Mouse (Mus musculus) thymus, adult 2 months (tissue): Measurements from ENCODE around the gene Lmo4. TPM values are rescaled to one million over a fixed set of nuclear protein-coding genes. Genes with fewer than 3 reads are reported as not detected.

Experiments used
- DNase-seq: peaks from one replicate; pipeline ENCODE4 v3.0.0; 2021
- H3K27ac ChIP-seq: fragments of 200-500 bp; 2 replicates; pipeline ENCODE4 v1.5.1; 2012; ENCODE audit warnings: low read length, control low read depth; ENCODE audit not compliant: control insufficient read depth, insufficient read depth
- H3K27me3 ChIP-seq: fragments of 200-500 bp; 2 replicates; pipeline ENCODE4 v1.6.1; 2012; ENCODE audit warnings: mild to moderate bottlenecking, low read length, moderate library complexity, mixed read lengths; ENCODE audit not compliant: control insufficient read depth, insufficient read depth
- H3K36me3 ChIP-seq: fragments of 200-500 bp; 2 replicates; pipeline ENCODE4 v1.6.1; 2012; ENCODE audit warnings: mild to moderate bottlenecking, low read length, moderate library complexity; ENCODE audit not compliant: control insufficient read depth, insufficient read depth
- H3K4me1 ChIP-seq: fragments of 200-500 bp; replicated peaks from 2 replicates; pipeline ENCODE4 v1.6.1; 2012; ENCODE audit warnings: low read length; ENCODE audit not compliant: control insufficient read depth, insufficient read depth
- H3K4me3 ChIP-seq: fragments of 200-500 bp; 2 replicates; pipeline ENCODE4 v1.5.1; 2012; ENCODE audit warnings: mild to moderate bottlenecking, low read length, control low read depth, moderate library complexity; ENCODE audit not compliant: control insufficient read depth, insufficient read depth
- CTCF ChIP-seq: fragments of 200-500 bp; IDR thresholded peaks from 2 replicates; pipeline ENCODE4 v1.5.1; 2012; ENCODE audit warnings: mild to moderate bottlenecking, control low read depth, low read length, moderate library complexity, borderline replicate concordance; ENCODE audit not compliant: control insufficient read depth, poor library complexity, insufficient read depth; ENCODE audit errors: extremely low read depth
- POLR2A ChIP-seq: fragments of 200-500 bp; IDR thresholded peaks from 2 replicates; pipeline ENCODE4 v1.6.1; 2012; ENCODE audit warnings: mild to moderate bottlenecking, low read length, control low read depth, moderate library complexity; ENCODE audit not compliant: control insufficient read depth, poor library complexity, insufficient read depth; ENCODE audit errors: extremely low read depth
- WGBS: fragments of 180-500 bp; shearing (Covaris S2); methylation state at CpG from one replicate; pipeline ENCODE4 v1.1.7; 2018; 5-methylcytosine and 5-hydroxymethylcytosine counted together
- polyA plus RNA-seq: library from polyadenylated mRNA; depleted of rRNA; stranded (reverse); fragments of >200 nt; gene quantifications from 2 replicates; pipeline ENCODE4 v1.2.3, GENCODE M21; 2012

Lmo4 gene
- polyA plus RNA-seq, 1 experiment: 99.1 TPM

GRCm38 (mm10) chr3:144224594-144224993 is 19.6 kb upstream of the Lmo4 start:
- DNase-seq: no peak
- WGBS: 91% methylated on average over 7 of the region's 7 CpGs
- TF ChIP-seq POLR2A (no peak), CTCF (no peak)
- no peak overlapping the region for H3K4me3 ChIP-seq
- H3K36me3 ChIP-seq: no peaks in the 10 kb centered on the region
- no peaks in the 10 kb centered on the region for H3K4me1 ChIP-seq
- H3K27ac ChIP-seq: no peak overlapping the region
- H3K27me3 ChIP-seq: no peaks in the 10 kb centered on the region

DNA sequence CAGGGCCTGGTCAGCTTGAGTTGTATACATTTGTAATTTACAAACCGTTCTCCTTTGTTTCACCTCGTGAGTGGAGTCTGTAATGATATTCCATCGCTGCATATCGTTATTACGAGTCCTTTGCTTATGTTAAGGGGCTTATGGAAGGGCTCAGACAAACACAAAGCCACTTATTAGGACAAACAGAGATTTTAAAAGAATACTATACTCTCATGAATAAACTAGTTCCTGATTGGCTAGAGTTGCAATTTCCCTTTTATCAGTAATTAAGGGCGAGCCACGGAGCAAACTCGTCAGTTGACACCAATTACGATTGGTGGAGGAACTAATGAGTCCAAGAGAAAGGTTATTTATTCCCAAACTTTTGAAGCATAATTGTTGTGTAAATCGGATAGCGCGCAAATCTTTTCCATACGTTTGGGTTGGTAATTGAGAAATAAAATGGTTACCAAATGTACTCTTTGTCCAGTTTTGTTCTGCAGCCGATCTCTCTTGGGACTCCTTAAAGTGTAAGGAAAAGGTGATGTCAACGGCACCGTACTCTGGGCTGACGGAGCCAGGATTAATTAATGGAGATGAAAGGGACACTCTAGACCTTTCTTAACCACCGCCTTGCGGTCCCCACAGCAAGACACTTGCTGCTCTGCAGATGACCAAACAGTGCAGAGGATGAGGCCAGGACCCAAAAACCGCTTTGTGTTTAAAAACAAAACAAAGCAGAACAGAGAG is 18.5 kb upstream of the Lmo4 start:
- no peak overlapping the region for H3K27ac ChIP-seq
- DNase-seq: no peak
- 97% methylated on average over 20 of the region's 20 CpGs for WGBS

GRCm38 (mm10) chr3:144222381-144222780 is 17.4 kb upstream of the Lmo4 start:
- Histone ChIP-seq H3K4me3 (no peak overlapping the region), H3K27ac (no peak overlapping the region), H3K27me3 (no peaks in the 10 kb centered on the region), H3K36me3 (no peaks in the 10 kb centered on the region), H3K4me1 (no peaks in the 10 kb centered on the region)
- DNase-seq: no peak
- TF ChIP-seq CTCF (no peak), POLR2A (no peak)
- 97% methylated on average over 9 of the region's 9 CpGs for WGBS

More for the DNA sequence above, 18.5 kb upstream of the Lmo4 start:
- Histone ChIP-seq H3K36me3 (no peaks in the 10 kb centered on the region), H3K4me1 (no peaks in the 10 kb centered on the region), H3K4me3 (no peak overlapping the region), H3K27me3 (no peaks in the 10 kb centered on the region)
- TF ChIP-seq CTCF (no peak), POLR2A (no peak)

DNA sequence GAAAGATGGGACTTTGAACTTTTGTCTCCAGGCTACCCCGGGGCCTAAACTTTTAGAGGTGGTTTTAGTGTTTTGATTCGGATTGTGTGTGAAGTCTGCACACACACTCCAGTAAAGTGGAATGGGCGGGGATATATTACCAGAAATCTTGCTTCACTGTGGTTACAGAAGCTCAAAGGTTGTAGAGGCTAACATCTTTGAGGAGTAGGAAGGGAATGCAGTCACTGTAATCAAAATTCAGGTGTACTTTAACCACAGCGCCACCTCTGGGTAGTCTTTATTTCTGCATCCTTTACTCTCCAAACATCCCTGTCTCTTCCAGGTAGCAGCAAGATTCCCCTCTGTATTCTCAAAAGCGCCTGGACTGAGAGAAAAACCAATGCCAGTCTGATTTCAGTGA is 2.5 kb upstream of the Lmo4 start:
- DNase-seq: peak; percentile 78
- WGBS: 41% methylated on average over 5 of the region's 5 CpGs
- no peak overlapping the region for H3K4me3 ChIP-seq
- no peaks in the 10 kb centered on the region for H3K27me3 ChIP-seq
- peaks cover 3% of the 10 kb centered on the region for H3K4me1 ChIP-seq
- no peak overlapping the region for H3K27ac ChIP-seq
- no peaks in the 10 kb centered on the region for H3K36me3 ChIP-seq
- no peak for TF ChIP-seq POLR2A
- TF ChIP-seq CTCF: no peak

GRCm38 (mm10) chr3:144206942-144207341 is 1.9 kb upstream of the Lmo4 start:
- H3K4me3 ChIP-seq: no peak overlapping the region
- no peak for DNase-seq
- TF ChIP-seq CTCF: no peak
- TF ChIP-seq POLR2A: no peak
- no peaks in the 10 kb centered on the region for H3K27me3 ChIP-seq
- 92% methylated on average over 1 of the region's 1 CpGs for WGBS
- no peak overlapping the region for H3K27ac ChIP-seq
- no peaks in the 10 kb centered on the region for H3K36me3 ChIP-seq
- H3K4me1 ChIP-seq: peaks cover 3% of the 10 kb centered on the region

GRCm38 (mm10) chr3:144206261-144206660 is 1.2 kb upstream of the Lmo4 start:
- no peaks in the 10 kb centered on the region for H3K36me3 ChIP-seq
- no peak for DNase-seq
- TF ChIP-seq CTCF (no peak), POLR2A (no peak)
- H3K27me3 ChIP-seq: no peaks in the 10 kb centered on the region
- no peak overlapping the region for H3K27ac ChIP-seq
- peaks cover 5% of the 10 kb centered on the region for H3K4me1 ChIP-seq
- no peak overlapping the region for H3K4me3 ChIP-seq
- WGBS: 34% methylated on average over 3 of the region's 3 CpGs

- TF ChIP-seq POLR2A (peak; percentile 59), CTCF (no peak)
- H3K4me3 ChIP-seq: peak overlapping the region; percentile 68
- no peaks in the 10 kb centered on the region for H3K27me3 ChIP-seq
- DNase-seq: peak; percentile 88
- no peaks in the 10 kb centered on the region for H3K36me3 ChIP-seq
- H3K4me1 ChIP-seq: peaks cover 5% of the 10 kb centered on the region
- under 1% methylated on average over 69 of the region's 69 CpGs for WGBS
- peak overlapping the region; percentile 42 for H3K27ac ChIP-seq
These were observed 532 bp upstream of the Lmo4 start for GRCm38 (mm10) chr3:144205351-144206153.
